Mouse (Mus musculus) heart, postnatal 0 days (tissue): ENCODE measurements around the gene Rbks.

Experiments
- CTCF ChIP-seq: IDR thresholded peaks from 2 replicates; pipeline ENCODE4 v1.5.1; 2016; ENCODE audit warnings: antibody characterized with exemption, control low read depth, low read depth
- EP300 ChIP-seq: IDR thresholded peaks from 2 replicates; pipeline ENCODE4 v1.6.1; 2016; ENCODE audit warnings: antibody characterized with exemption, low read depth

DNA sequence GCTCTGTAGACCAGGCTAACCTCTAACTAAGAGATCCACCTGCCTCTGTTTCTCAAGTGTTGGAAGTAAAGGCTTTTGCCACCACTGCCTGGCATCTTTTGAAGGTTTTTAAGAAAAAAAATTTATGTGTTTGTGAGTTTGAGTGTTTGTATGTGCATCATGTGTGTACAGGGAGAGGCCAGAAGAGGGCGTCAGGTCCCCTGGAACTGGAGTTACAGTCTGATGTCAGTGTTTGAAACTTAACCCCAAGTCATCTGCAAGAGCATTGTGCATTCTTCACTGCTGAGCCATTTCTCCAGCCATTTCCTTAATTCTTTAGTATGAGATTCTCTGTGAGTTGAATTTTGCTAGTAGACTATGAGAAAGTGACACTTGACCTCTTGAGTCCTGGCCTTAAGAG is 12.0 kb upstream of the Rbks start:
- no peak for TF ChIP-seq EP300
- TF ChIP-seq CTCF: no peak
